Mouse (Mus musculus) G1E (cell line): ENCODE data around the gene 2010111I01Rik. TPM values are rescaled to one million over a fixed set of nuclear protein-coding genes. Genes with fewer than 3 reads are reported as not detected.

Experiments used
- ATAC-seq: 2 replicates; pipeline ENCODE4 v1.8.0; 2016; ENCODE audit warnings: mild to moderate bottlenecking; ENCODE audit not compliant: insufficient number of reproducible peaks, poor library complexity, low FRiP score, severe bottlenecking; ENCODE audit errors: extremely low read depth
- DNase-seq: peaks from one replicate; pipeline ENCODE4 v3.0.0; 2012; ENCODE audit warnings: low spot score
- H3K27me3 ChIP-seq: 2 replicates; pipeline ENCODE4 v1.6.1; 2012; ENCODE audit warnings: mild to moderate bottlenecking, low read length, inconsistent platforms; ENCODE audit not compliant: insufficient read depth
- H3K36me3 ChIP-seq: replicated peaks from 2 replicates; pipeline ENCODE3; 2012; ENCODE audit warnings: mild to moderate bottlenecking, inconsistent platforms
- H3K4me1 ChIP-seq: 2 replicates; pipeline ENCODE4 v1.6.1; 2012; ENCODE audit warnings: low read depth, low read length, inconsistent platforms, mixed read lengths; ENCODE audit not compliant: insufficient read depth
- H3K4me3 ChIP-seq: 2 replicates; pipeline ENCODE4 v1.5.1; 2012; ENCODE audit warnings: low read depth, mild to moderate bottlenecking, inconsistent platforms, low read length, moderate library complexity, mixed read lengths
- H3K9me3 ChIP-seq: replicated peaks from 2 replicates; pipeline ENCODE4 v1.6.1; 2012; ENCODE audit warnings: inconsistent platforms
- CTCF ChIP-seq: IDR thresholded peaks from 2 replicates; pipeline ENCODE4 v1.5.1; 2012; ENCODE audit warnings: low read depth, low read length, inconsistent platforms, mixed read lengths
- GATA1 ChIP-seq: IDR thresholded peaks from 2 replicates; pipeline ENCODE4 v1.6.1; 2012; ENCODE audit warnings: borderline replicate concordance, low read length, inconsistent platforms, mixed read lengths
- GATA2 ChIP-seq: IDR thresholded peaks from 2 replicates; pipeline ENCODE4 v1.6.1; 2012; ENCODE audit warnings: low read depth, low read length, inconsistent platforms, borderline replicate concordance
- POLR2AphosphoS5 ChIP-seq: IDR thresholded peaks from 2 replicates; pipeline ENCODE4 v1.6.1; 2012; ENCODE audit warnings: low read depth, low read length, inconsistent platforms; ENCODE audit not compliant: insufficient replicate concordance
- TAL1 ChIP-seq: conservative IDR thresholded peaks from 2 replicates; pipeline ENCODE4 v1.6.1; 2012; ENCODE audit warnings: low read depth, low read length, inconsistent platforms, mixed read lengths
- polyA plus RNA-seq: library from polyadenylated mRNA; stranded (reverse); fragments of >175 nt; gene quantifications from 2 replicates; pipeline ENCODE4 v1.2.3, GENCODE M21; 2012
- total RNA-seq, 2 experiments: library from RNA; stranded (forward) in 1 of 2; stranded (reverse) in 1 of 2; fragments of 200-1000 nt in 1 of 2; fragments of >200 nt in 1 of 2; fragmentation: Nextera tagmentation in 1 of 2; gene quantifications; 2 replicates each; pipeline ENCODE4 v1.2.3; 2014 to 2017

2010111I01Rik gene
- total and polyA plus RNA-seq, 3 experiments = 14.7 to 57.2 (median 22.2) TPM

GRCm38 (mm10) chr13:63243586-63243985, 278.9 kb downstream of the 2010111I01Rik start:
- ATAC-seq = no peak

GRCm38 (mm10) chr13:63244425-63244824, 279.7 kb downstream of the 2010111I01Rik start:
- peaks cover 35% of the 10 kb centered on the region for H3K4me1 ChIP-seq
- H3K9me3 ChIP-seq = no peaks in the 10 kb centered on the region
- TF ChIP-seq CTCF (no peak), GATA2 (no peak), TAL1 (no peak), GATA1 (no peak), POLR2AphosphoS5 (no peak)
- peaks cover 68% of the 10 kb centered on the region for H3K36me3 ChIP-seq
- H3K27me3 ChIP-seq = no peaks in the 10 kb centered on the region
- no peak for ATAC-seq
- no peak for DNase-seq
- H3K4me3 ChIP-seq = no peak overlapping the region

More at GRCm38 (mm10) chr13:63243586-63243985, 278.9 kb downstream of the 2010111I01Rik start:
- Histone ChIP-seq H3K36me3 (peaks cover 62% of the 10 kb centered on the region), H3K9me3 (no peaks in the 10 kb centered on the region), H3K27me3 (no peaks in the 10 kb centered on the region), H3K4me3 (no peak overlapping the region), H3K4me1 (peaks cover 39% of the 10 kb centered on the region)
- TF ChIP-seq POLR2AphosphoS5 (no peak), GATA2 (no peak), CTCF (no peak), TAL1 (no peak), GATA1 (no peak)
- no peak for DNase-seq

- H3K4me3 ChIP-seq = no peak overlapping the region
- H3K27me3 ChIP-seq = no peaks in the 10 kb centered on the region
- TF ChIP-seq GATA1 (no peak), POLR2AphosphoS5 (no peak), CTCF (no peak)
- DNase-seq = no peak
- H3K4me1 ChIP-seq = peaks cover 30% of the 10 kb centered on the region
- H3K9me3 ChIP-seq = no peaks in the 10 kb centered on the region
- ATAC-seq = no peak
- H3K36me3 ChIP-seq = peaks cover 75% of the 10 kb centered on the region
Observed at GRCm38 (mm10) chr13:63245218-63245617, 280.5 kb downstream of the 2010111I01Rik start.

- no peak for DNase-seq
- no peak overlapping the region for H3K4me3 ChIP-seq
- peaks cover 81% of the 10 kb centered on the region for H3K36me3 ChIP-seq
- no peaks in the 10 kb centered on the region for H3K27me3 ChIP-seq
- H3K9me3 ChIP-seq = no peaks in the 10 kb centered on the region
- H3K4me1 ChIP-seq = peaks cover 25% of the 10 kb centered on the region
- TF ChIP-seq GATA2 = no peak
- no peak for TF ChIP-seq TAL1
- no peak for TF ChIP-seq CTCF
- no peak for TF ChIP-seq POLR2AphosphoS5
- no peak for TF ChIP-seq GATA1
- ATAC-seq = no peak
Observed at GRCm38 (mm10) chr13:63245812-63246211, 281.1 kb downstream of the 2010111I01Rik start.

- TF ChIP-seq GATA2 (no peak), GATA1 (no peak), TAL1 (no peak), CTCF (no peak), POLR2AphosphoS5 (no peak)
- Histone ChIP-seq H3K9me3 (no peaks in the 10 kb centered on the region), H3K36me3 (peaks cover 83% of the 10 kb centered on the region), H3K4me3 (no peak overlapping the region), H3K27me3 (no peaks in the 10 kb centered on the region), H3K4me1 (peaks cover 19% of the 10 kb centered on the region)
- DNase-seq = no peak
- ATAC-seq = no peak
Observed at GRCm38 (mm10) chr13:63246332-63246940, 281.7 kb downstream of the 2010111I01Rik start.

- DNase-seq (no peak), ATAC-seq (no peak)
- Histone ChIP-seq H3K4me3 (no peak overlapping the region), H3K9me3 (no peaks in the 10 kb centered on the region), H3K36me3 (peaks cover 83% of the 10 kb centered on the region), H3K27me3 (no peaks in the 10 kb centered on the region), H3K4me1 (peaks cover 17% of the 10 kb centered on the region; the same call in 1 of the 2 replicates)
- TF ChIP-seq POLR2AphosphoS5 (no peak), TAL1 (no peak), GATA1 (no peak), CTCF (no peak), GATA2 (no peak)
Observed at GRCm38 (mm10) chr13:63247041-63247440, 282.3 kb downstream of the 2010111I01Rik start.
